Mouse (Mus musculus) G1E (cell line): ENCODE measurements at regions not wholly inside any gene's neighbourhood (a gene's known extent, or its start where the extent isn't known, plus 50 kb on each side); places are given as distances from the start of the nearest gene placed in this dataset.

Experiments used
- CTCF ChIP-seq: IDR thresholded peaks from 2 replicates; pipeline ENCODE4 v1.5.1; 2012; ENCODE audit warnings: low read depth, low read length, inconsistent platforms, mixed read lengths
- GATA1 ChIP-seq: IDR thresholded peaks from 2 replicates; pipeline ENCODE4 v1.6.1; 2012; ENCODE audit warnings: borderline replicate concordance, low read length, inconsistent platforms, mixed read lengths
- GATA2 ChIP-seq: IDR thresholded peaks from 2 replicates; pipeline ENCODE4 v1.6.1; 2012; ENCODE audit warnings: low read depth, low read length, inconsistent platforms, borderline replicate concordance
- POLR2AphosphoS5 ChIP-seq: IDR thresholded peaks from 2 replicates; pipeline ENCODE4 v1.6.1; 2012; ENCODE audit warnings: low read depth, low read length, inconsistent platforms; ENCODE audit not compliant: insufficient replicate concordance
- TAL1 ChIP-seq: conservative IDR thresholded peaks from 2 replicates; pipeline ENCODE4 v1.6.1; 2012; ENCODE audit warnings: low read depth, low read length, inconsistent platforms, mixed read lengths

GRCm38 (mm10) chr5:64704144-64704543, 99.0 kb upstream of the Klf3 start:
- TF ChIP-seq CTCF (no peak), GATA1 (no peak), GATA2 (no peak), TAL1 (no peak), POLR2AphosphoS5 (no peak)
